Mouse (Mus musculus) urinary bladder, postnatal 25 days (tissue): ENCODE data around the gene Tmem45a.

Experiments
- DNase-seq: peaks from one replicate; pipeline ENCODE4 v3.0.0; 2022; ENCODE audit warnings: low spot score

Gene Tmem45a

GRCm38 (mm10) chr16:56795481-56796139, 90.4 kb downstream of the Tmem45a start, which contains the start of gene Adgrg7:
TSS of gene Adgrg7 (minus strand) at chr16:56795855.
- DNase-seq, result no peak

DNA sequence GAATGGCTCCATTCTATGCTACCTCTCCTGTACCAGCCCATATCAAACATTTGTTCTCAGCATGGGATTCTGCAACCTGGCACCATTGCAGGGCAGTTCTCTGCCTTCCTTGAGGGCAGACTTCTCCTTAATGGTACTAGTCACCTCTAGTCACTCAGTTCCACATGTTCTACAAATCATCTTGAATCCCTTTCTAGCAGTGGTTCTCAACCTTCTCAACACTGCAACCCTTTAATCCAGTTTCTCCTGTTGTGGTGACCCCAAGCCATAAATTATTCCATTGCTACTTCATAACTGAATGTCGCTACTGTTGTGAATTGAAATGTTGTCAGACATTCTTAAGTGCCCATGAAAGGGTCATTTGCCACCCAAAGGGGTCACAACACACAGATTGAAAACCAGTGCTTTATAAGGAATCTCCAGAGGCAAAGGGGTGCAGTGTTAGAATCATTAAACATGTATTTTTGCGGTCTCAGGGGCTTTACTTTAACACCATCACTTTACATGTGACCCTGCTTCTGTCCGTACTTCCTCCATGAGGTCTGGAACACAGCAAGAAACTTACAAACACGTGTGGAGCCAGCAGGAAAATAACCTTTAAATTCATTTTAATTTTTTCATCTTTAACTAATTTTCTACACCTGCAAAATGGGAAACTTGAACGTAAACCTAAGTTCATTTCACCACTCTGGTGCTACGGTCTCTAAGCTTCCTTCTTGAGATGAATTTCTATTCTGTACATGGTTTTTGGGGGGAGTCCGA, 91.4 kb downstream of the Tmem45a start:
- DNase-seq, result no peak

DNA sequence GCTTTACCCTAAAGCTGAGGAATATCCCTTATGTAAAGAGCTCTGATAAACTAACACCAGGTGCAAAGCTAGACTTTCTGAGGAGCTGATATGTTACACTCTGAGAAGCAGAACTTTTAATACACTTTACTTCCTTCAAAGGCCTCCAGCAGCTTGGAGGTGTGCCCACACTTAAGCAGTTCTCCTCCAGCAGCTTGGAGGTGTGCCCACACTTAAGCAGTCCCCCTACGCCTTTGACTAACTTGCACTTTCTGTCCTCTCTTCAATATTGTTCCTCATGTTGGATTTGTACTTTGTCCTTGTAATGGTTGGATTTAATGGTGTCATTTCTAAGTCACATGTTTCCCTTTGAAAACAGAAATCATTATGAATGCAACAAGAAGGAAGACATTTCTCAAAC, 92.2 kb downstream of the Tmem45a start:
- no peak for DNase-seq

DNA sequence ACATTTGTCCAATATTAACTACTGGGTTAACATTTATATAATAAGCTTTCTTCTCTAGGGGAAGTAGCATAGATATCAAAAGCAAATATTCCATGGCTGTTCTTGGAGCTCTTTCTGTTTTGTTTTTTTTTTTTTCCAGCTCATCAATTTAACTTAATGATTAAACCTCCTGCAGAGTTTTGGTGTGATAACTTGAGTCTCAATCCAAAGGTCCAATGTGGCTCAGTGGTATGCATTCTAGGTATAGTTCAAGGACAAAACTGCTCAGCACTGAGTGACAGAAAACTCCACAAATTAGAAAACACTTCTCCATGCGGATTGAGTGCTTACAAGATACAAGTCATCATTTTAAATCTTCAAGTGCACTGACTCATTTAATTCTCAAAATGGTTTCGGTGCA, 100.0 kb downstream of the Tmem45a start:
- no peak for DNase-seq

DNA sequence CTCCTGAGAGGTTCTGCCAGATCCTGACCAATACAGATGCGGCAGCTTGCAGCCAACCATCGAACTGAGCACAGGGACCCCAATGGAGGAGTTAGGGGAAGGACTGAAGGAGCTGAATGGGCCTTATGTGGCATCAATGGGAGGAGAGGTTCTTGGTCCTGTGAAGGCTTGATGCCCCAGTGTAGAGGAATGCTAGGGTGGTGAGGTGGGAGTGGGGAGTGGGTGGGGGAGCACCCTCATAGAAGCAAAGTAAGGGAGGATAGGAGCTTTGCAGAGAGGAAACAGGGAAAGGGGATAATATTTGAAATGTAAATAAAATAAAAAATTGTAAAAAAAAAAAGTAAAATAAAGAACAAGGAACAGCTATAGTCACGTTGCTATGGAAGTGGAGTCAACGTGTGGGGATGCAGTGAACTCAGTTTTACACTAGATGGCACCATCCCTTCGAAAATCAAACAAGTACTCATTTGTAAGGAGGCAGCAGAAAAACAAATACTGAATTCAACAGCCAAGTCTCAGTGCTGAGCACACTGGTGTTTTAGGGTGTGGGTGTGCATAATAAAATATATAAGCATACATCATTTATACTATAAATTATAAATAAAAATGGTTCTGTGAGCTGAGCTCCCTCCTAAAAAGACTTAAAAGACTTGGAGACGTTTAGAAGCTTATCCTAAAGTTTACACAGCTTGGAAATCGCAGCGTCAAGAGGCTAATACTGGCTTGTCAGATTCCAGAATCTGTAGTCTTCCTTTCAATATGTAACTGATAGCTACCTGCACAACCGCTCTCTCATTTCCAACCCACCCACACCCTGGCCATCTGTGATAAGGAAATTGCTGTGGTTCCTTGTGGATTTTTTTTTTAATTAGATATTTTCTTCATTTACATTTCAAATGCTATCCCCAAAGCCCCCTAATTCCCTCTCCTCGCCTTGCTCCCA, 114.5 kb downstream of the Tmem45a start:
- peak; percentile 12 for DNase-seq
